Mouse (Mus musculus) heart, adult 2 months (tissue): Measurements from ENCODE around the gene D2hgdh.

Source experiments
- CTCF ChIP-seq: fragments of 200-600 bp; IDR thresholded peaks from 2 replicates; pipeline ENCODE4 v1.8.1; 2022; ENCODE audit warnings: antibody characterized with exemption, mild to moderate bottlenecking, moderate library complexity
- POLR2A ChIP-seq: fragments of 200-500 bp; IDR thresholded peaks from 2 replicates; pipeline ENCODE4 v1.6.1; 2011; ENCODE audit warnings: mild to moderate bottlenecking, low read depth, low read length, control low read depth; ENCODE audit not compliant: insufficient read depth

- no peak for TF ChIP-seq CTCF
- no peak for TF ChIP-seq POLR2A
These were observed 11.8 kb downstream of the D2hgdh start for GRCm38 (mm10) chr1:93836532-93836913.
